Mouse (Mus musculus) testis, adult 2 months (tissue): ENCODE results near the gene Ccnb1ip1.

ENCODE experiments used
- CTCF ChIP-seq: fragments of 200-500 bp; IDR thresholded peaks from 2 replicates; pipeline ENCODE4 v1.5.1; 2012; ENCODE audit warnings: low read depth, mild to moderate bottlenecking, inconsistent platforms, low read length, moderate library complexity; ENCODE audit not compliant: control insufficient read depth, insufficient read depth, insufficient replicate concordance
- POLR2A ChIP-seq: fragments of 200-500 bp; IDR thresholded peaks from 2 replicates; pipeline ENCODE4 v1.6.1; 2012; ENCODE audit warnings: low read depth, mild to moderate bottlenecking, inconsistent platforms, low read length, moderate library complexity; ENCODE audit not compliant: control insufficient read depth

DNA sequence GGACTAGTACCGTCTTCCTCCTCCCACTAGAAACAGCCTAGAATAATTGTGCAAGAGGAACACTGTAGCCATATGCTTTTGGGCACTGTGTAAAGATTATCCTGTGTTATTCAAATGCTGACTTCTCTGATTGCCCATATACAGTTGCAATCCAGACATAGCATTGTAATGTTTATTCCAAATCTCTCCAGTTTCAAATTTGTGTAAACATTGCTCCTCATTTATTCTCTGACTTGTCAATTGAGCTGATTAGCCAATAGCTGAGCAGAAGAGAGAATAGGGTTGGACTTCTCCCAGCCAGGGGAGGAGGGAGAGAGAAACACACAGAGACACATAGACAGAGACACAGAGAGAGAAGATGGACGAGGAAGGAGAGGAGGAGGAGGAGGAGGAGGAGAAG is 26.9 kb upstream of the Ccnb1ip1 start:
- no peak for TF ChIP-seq POLR2A
- no peak for TF ChIP-seq CTCF
